Mouse (Mus musculus) liver, embryonic 11.5 days (tissue): ENCODE results near the gene Hpdl. TPM values are rescaled to one million over a fixed set of nuclear protein-coding genes. Genes with fewer than 3 reads are reported as not detected.

Source experiments
- polyA plus RNA-seq: library from polyadenylated mRNA; unstranded; fragments of >200 nt; fragmentation: Nextera tagmentation; extraction: Ambion mirVana; gene quantifications from 2 replicates; pipeline ENCODE4 v1.2.1, GENCODE M21; 2014

Hpdl gene
- polyA plus RNA-seq, 1 experiment from 2014 or later, result 1.2 TPM

Other genes starting within 250 kb of the Hpdl start
- gene Ccdc17, start 225.1 kb downstream of the Hpdl start, polyA plus RNA-seq, result 2.1 and 4.4 TPM in 2 replicates
- 185 and 187 TPM in 2 replicates for gene Nasp, start 193.8 kb downstream of the Hpdl start, polyA plus RNA-seq
- gene Akr1a1, start 170.0 kb downstream of the Hpdl start, polyA plus RNA-seq, result 449 and 453 TPM in 2 replicates
- gene Prdx1, start 136.2 kb downstream of the Hpdl start, polyA plus RNA-seq, result 1,160 and 1,259 TPM in 2 replicates
- gene Mmachc, start 113.3 kb downstream of the Hpdl start, polyA plus RNA-seq, result 24.2 and 27.4 TPM in 2 replicates
- gene Ccdc163, start 113.2 kb downstream of the Hpdl start, polyA plus RNA-seq, result 24.4 and 25.1 TPM in 2 replicates
- gene Tesk2, start 100.8 kb downstream of the Hpdl start, polyA plus RNA-seq, result 3.1 and 4.3 TPM in 2 replicates
- 33.0 and 34.2 TPM in 2 replicates for gene Toe1, start 14.1 kb downstream of the Hpdl start, polyA plus RNA-seq
- 9.3 and 11.1 TPM in 2 replicates for gene Mutyh, start 14.0 kb downstream of the Hpdl start, polyA plus RNA-seq
- gene Zswim5, start 55.7 kb upstream of the Hpdl start, polyA plus RNA-seq, result 0.23 and 0.29 TPM in 2 replicates
- 344 and 350 TPM in 2 replicates for gene Urod, start 172.7 kb upstream of the Hpdl start, polyA plus RNA-seq
- gene Hectd3, start 173.6 kb upstream of the Hpdl start, polyA plus RNA-seq, result 10.8 and 12.0 TPM in 2 replicates
- 69.9 and 80.4 TPM in 2 replicates for gene Eif2b3, start 197.7 kb upstream of the Hpdl start, polyA plus RNA-seq